Mouse (Mus musculus) neural tube, embryonic 15.5 days (tissue): ENCODE measurements at regions not wholly inside any gene's neighbourhood (a gene's known extent, or its start where the extent isn't known, plus 50 kb on each side); places are given as distances from the start of the nearest gene placed in this dataset.

Experiments
- ATAC-seq: fragments of 200-750 bp; cut with Nextera tagmentation; 2 replicates; pipeline ENCODE4 v1.8.0; 2017; ENCODE audit warnings: mild to moderate bottlenecking, moderate TSS enrichment, moderate library complexity; ENCODE audit not compliant: low FRiP score
- H3K27ac ChIP-seq: fragments of 300-500 bp; sonication (generic); replicated peaks from 2 replicates; pipeline ENCODE4 v1.5.1; 2015; ENCODE audit warnings: mild to moderate bottlenecking, inconsistent platforms
- H3K27me3 ChIP-seq: fragments of 300-500 bp; sonication (generic); replicated peaks from 2 replicates; pipeline ENCODE4 v1.6.1; 2015; ENCODE audit warnings: inconsistent platforms
- H3K36me3 ChIP-seq: fragments of 300-500 bp; sonication (generic); 2 replicates; pipeline ENCODE4 v1.6.1; 2015; ENCODE audit warnings: inconsistent platforms
- H3K4me1 ChIP-seq: fragments of 300-500 bp; sonication (generic); 2 replicates; pipeline ENCODE4 v1.6.1; 2015; ENCODE audit warnings: inconsistent platforms
- H3K4me2 ChIP-seq: fragments of 300-500 bp; sonication (generic); 2 replicates; pipeline ENCODE4 v1.6.1; 2015; ENCODE audit warnings: inconsistent platforms, mild to moderate bottlenecking, moderate library complexity
- H3K4me3 ChIP-seq: fragments of 300-500 bp; sonication (generic); replicated peaks from 2 replicates; pipeline ENCODE4 v1.5.1; 2015; ENCODE audit warnings: mild to moderate bottlenecking, inconsistent platforms
- H3K9ac ChIP-seq: fragments of 300-500 bp; sonication (generic); replicated peaks from 2 replicates; pipeline ENCODE4 v1.6.1; 2015; ENCODE audit warnings: mild to moderate bottlenecking, inconsistent platforms
- H3K9me3 ChIP-seq: fragments of 300-500 bp; sonication (generic); replicated peaks from 2 replicates; pipeline ENCODE4 v1.6.1; 2016; ENCODE audit warnings: inconsistent platforms
- WGBS: fragments of 180-500 bp; shearing (Covaris S2); methylation state at CpG from one replicate; pipeline ENCODE4 v1.1.7; 2015; ENCODE audit warnings: mixed read lengths; 5-methylcytosine and 5-hydroxymethylcytosine counted together

DNA sequence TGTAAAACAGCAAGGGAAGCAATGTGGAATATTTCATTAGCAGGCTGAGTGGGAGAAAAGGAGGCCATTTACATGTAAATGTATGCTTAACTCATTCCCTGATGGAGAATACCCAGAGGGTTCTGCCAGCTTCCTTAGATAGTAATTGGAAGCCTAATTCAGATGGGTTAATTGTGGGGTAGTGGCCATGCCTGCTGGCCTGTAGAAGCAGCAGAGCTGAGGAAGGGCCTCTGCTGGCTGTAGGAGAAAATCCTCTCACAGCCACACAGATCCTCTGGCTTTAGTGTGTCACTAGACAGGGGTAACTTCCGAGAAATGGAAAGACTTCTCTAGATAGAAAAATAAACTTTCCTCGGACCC lies 1588.7 kb upstream of the Got2 start:
- no peak overlapping the region for H3K27ac ChIP-seq
- no peak for ATAC-seq

DNA sequence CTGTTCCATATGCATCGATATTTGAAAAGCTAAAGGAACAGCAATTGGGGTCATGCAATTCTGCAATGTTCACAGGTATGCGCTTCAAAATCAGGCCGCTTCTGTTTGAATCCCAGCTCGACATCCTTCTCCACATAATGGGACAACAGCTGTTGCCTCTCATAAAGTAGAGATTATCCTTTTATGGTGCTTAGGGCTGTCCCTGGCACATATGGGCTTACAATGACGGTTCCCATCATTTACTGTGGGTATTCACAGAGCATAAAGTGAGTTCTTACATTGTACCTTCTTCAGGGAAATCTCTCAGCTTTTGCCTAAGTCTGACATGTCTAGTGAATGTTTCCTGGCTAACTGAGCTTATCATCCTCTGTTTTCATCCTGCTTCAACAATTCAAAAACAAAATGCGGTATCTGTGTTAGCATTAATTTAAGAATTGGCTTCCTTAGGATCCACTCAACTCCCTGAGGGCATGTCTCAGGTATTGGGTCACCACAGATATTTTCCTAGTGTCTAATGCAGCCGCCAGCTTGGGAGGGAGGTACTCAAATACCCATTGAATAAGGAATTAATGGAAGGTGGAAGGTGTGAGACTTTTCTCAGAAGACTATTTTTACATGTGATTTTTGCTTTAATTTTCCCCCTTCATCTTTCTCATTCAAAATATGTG lies 1588.2 kb upstream of the Got2 start:
- no peak for ATAC-seq
- H3K9ac ChIP-seq: no peak overlapping the region
- H3K4me1 ChIP-seq: peaks cover 11% of the 10 kb centered on the region; the same call in 1 of the 2 replicates
- H3K27me3 ChIP-seq: no peaks in the 10 kb centered on the region
- no peaks in the 10 kb centered on the region for H3K9me3 ChIP-seq
- no peak overlapping the region for H3K4me2 ChIP-seq
- no peaks in the 10 kb centered on the region for H3K36me3 ChIP-seq
- WGBS: 31% methylated on average over 7 of the region's 7 CpGs
- H3K27ac ChIP-seq: no peak overlapping the region
- H3K4me3 ChIP-seq: no peak overlapping the region

More for the DNA sequence above, 1588.7 kb upstream of the Got2 start:
- Histone ChIP-seq H3K4me1 (peaks cover 11% of the 10 kb centered on the region; the same call in 1 of the 2 replicates), H3K9ac (no peak overlapping the region), H3K27me3 (no peaks in the 10 kb centered on the region), H3K4me2 (no peak overlapping the region), H3K4me3 (no peak overlapping the region), H3K9me3 (no peaks in the 10 kb centered on the region), H3K36me3 (no peaks in the 10 kb centered on the region)
- 58% methylated on average over 2 of the region's 2 CpGs for WGBS

DNA sequence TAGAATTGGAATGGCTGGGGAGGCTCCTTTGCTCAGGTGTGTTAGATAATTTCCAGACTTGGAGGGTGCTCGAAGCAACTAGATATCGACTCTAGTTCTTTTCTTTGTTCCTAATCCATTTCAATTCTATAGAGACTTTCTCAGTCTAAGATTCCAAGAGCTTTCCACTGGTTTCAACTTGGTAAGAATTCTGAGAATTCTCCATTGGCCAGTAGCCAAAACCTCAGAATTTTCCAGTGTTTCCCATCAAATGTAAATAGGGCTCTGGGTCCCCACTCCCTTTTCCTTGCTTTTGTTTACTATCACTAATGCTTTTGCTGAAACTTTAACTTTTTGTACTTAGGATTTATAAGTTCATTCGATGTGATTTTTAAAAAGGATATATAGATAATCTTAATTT lies 1585.0 kb upstream of the Got2 start:
- WGBS: 89% methylated on average over 3 of the region's 3 CpGs
- ATAC-seq: no peak
- no peaks in the 10 kb centered on the region for H3K36me3 ChIP-seq

DNA sequence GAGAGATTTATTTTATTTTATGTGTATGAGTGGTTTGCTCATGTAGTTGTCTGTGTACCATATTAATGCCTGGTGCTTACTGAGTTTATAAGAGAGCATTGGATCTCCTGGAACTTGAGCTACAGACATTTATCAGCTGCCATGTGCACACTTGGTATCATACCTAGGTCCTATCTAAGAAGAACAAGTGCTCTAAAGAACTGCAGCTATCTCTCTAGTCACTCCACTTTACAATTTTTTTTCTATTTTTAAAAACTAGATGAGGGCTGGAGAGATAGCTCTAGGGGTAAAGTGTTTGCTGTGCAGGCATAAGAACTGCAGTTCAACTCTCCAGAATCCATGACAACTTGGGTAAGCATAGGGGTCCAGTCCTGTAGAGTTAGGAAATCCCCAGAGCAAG lies 1573.1 kb upstream of the Got2 start:
- H3K36me3 ChIP-seq: no peaks in the 10 kb centered on the region
- no peaks in the 10 kb centered on the region for H3K4me1 ChIP-seq
- H3K9ac ChIP-seq: no peak overlapping the region
- no peak overlapping the region for H3K27ac ChIP-seq
- H3K4me2 ChIP-seq: no peak overlapping the region
- no peaks in the 10 kb centered on the region for H3K27me3 ChIP-seq
- H3K4me3 ChIP-seq: no peak overlapping the region
- no peaks in the 10 kb centered on the region for H3K9me3 ChIP-seq
- no peak for ATAC-seq

More for the DNA sequence above, 1585.0 kb upstream of the Got2 start:
- Histone ChIP-seq H3K9me3 (no peaks in the 10 kb centered on the region), H3K27ac (no peak overlapping the region), H3K4me2 (no peak overlapping the region), H3K9ac (no peak overlapping the region), H3K4me3 (no peak overlapping the region), H3K4me1 (peaks cover 11% of the 10 kb centered on the region; the same call in 1 of the 2 replicates), H3K27me3 (no peaks in the 10 kb centered on the region)

DNA sequence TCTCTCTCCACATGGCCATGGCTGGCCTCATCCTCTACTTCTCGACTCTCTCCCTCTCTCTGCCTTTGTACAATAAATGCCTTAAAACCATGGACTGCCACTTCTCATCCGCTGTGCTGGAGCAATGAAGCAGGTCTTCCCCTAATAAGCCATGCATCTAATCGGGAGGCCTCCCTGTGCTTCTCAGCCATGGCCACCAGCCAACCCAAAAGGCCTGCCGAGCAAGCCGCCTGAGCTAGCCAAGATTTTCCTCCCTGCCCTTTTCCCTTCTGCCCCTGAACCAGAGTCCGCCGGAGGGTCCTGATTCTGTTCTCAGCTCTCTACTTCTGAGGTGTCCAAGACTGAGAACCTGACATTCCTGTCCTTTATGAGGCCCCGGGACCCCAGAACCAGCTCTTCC lies 1559.3 kb upstream of the Got2 start:
- Histone ChIP-seq H3K27me3 (no peaks in the 10 kb centered on the region), H3K27ac (no peak overlapping the region), H3K4me3 (no peak overlapping the region), H3K4me1 (no peaks in the 10 kb centered on the region), H3K36me3 (no peaks in the 10 kb centered on the region), H3K9ac (no peak overlapping the region), H3K9me3 (no peaks in the 10 kb centered on the region), H3K4me2 (no peak overlapping the region)
- WGBS: 87% methylated on average over 8 of the region's 8 CpGs
- ATAC-seq: no peak

DNA sequence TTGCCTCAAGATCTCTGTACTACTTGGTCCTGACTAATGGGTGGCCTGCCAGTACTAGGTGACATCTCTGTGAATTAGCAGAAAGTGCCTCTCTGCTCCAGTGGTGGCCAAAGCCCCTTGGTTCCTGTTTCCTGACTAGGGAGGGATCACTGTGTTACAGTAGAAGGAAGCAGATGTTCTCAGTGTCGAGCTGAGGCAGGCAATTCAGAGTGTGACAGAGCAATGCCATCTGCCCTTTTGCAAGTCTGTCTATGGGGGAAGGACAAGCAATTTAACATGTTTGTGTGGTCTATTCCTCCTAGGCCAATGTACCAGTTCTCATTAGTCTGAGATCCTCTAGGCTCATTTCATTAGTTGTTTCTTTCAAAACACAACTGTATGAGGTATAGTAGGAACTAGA lies 1553.1 kb upstream of the Got2 start:
- Histone ChIP-seq H3K9ac (no peak overlapping the region), H3K9me3 (no peaks in the 10 kb centered on the region), H3K27ac (no peak overlapping the region), H3K4me3 (no peak overlapping the region), H3K4me2 (no peak overlapping the region), H3K4me1 (no peaks in the 10 kb centered on the region), H3K36me3 (no peaks in the 10 kb centered on the region), H3K27me3 (no peaks in the 10 kb centered on the region)
- 43% methylated on average over 1 of the region's 1 CpGs for WGBS
- no peak for ATAC-seq

DNA sequence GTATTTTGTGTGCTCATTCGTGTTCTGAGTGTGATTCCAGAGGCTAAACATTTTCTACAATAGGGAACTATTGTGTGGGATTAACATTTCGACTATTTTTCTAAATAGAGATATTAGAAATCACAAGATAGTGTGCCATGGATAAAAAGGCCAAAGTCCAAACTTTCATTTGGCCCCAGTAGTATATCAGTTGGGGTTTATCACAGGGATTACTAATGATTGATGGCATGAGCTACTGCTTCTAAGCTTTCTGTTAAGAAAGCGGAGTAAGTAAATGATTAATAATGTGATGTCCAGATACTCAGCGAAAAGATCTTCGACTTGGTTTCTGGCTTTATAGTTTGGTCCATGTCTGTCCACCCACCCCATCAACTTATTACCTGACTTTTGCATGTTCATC lies 1545.2 kb upstream of the Got2 start:
- Histone ChIP-seq H3K4me2 (no peak overlapping the region), H3K4me1 (no peaks in the 10 kb centered on the region), H3K36me3 (no peaks in the 10 kb centered on the region), H3K4me3 (no peak overlapping the region), H3K9ac (no peak overlapping the region), H3K27me3 (no peaks in the 10 kb centered on the region), H3K27ac (no peak overlapping the region), H3K9me3 (no peaks in the 10 kb centered on the region)
- WGBS: 90% methylated on average over 5 of the region's 5 CpGs
- ATAC-seq: no peak

DNA sequence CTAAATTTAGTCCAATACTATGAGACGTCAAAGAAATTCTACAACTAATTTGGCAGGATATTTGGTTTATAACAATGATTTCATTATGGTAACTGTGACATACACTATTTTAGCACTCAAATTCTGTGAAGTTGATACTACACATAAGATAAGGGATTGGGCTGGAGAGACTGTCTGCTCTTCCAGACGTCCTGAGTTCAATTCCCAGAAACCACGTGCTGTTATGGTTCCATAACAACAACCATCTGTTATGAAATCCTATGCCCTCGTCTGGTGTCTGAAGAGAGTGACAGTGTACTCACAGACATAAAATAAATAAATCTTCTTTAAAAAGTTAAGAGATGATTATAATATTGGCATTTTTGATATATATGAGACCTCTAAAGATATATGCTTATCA lies 1543.1 kb upstream of the Got2 start:
- Histone ChIP-seq H3K4me3 (no peak overlapping the region), H3K27ac (no peak overlapping the region), H3K9me3 (no peaks in the 10 kb centered on the region), H3K27me3 (no peaks in the 10 kb centered on the region), H3K4me1 (no peaks in the 10 kb centered on the region), H3K9ac (no peak overlapping the region), H3K4me2 (no peak overlapping the region), H3K36me3 (no peaks in the 10 kb centered on the region)
- no peak for ATAC-seq
- 86% methylated on average over 4 of the region's 4 CpGs for WGBS

DNA sequence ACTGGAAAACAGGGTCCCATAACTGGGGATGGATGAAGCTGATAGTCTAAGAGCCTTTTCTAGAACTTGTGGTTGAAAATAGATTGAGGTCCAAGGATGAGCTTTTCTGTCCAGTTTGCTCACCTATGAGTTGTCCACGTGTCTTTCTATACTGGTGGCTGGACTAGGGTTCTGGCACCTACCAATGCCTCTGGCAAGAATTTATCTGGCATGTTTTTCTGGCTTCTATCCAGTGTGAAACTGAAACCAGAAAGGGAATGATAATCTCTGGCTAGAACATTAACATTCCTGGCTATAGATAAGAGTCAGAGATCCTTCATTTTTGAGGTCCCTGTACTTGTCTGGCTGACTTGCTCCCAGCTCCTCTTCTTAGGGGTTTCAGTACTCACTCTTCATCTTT lies 1534.0 kb upstream of the Got2 start:
- Histone ChIP-seq H3K4me1 (no peaks in the 10 kb centered on the region), H3K4me3 (no peak overlapping the region), H3K27me3 (no peaks in the 10 kb centered on the region), H3K36me3 (no peaks in the 10 kb centered on the region), H3K4me2 (no peak overlapping the region), H3K9me3 (no peaks in the 10 kb centered on the region), H3K9ac (no peak overlapping the region), H3K27ac (no peak overlapping the region)
- no peak for ATAC-seq
- 97% methylated on average over 1 of the region's 1 CpGs for WGBS

DNA sequence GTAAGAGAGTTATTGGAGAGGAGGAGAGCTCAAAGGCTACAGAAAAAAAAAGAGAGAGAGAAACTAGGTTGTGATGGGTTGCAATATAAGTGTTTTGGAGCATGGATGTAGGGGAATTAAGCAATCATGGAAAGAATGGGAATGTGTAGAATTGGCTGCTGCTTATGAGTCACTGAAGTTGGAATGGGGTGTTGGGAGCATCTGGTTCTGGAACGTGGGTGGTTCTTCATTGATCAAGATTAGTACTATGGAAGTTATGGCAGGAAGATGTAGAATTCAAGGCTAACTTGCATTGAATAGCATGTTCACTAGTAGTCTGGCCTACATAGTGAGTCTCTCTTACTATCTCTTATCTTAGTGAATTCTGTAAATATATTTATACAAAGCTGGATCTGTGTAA lies 1526.4 kb upstream of the Got2 start:
- no peak for ATAC-seq
- 85% methylated on average over 1 of the region's 1 CpGs for whole genome bisulfite sequencing

DNA sequence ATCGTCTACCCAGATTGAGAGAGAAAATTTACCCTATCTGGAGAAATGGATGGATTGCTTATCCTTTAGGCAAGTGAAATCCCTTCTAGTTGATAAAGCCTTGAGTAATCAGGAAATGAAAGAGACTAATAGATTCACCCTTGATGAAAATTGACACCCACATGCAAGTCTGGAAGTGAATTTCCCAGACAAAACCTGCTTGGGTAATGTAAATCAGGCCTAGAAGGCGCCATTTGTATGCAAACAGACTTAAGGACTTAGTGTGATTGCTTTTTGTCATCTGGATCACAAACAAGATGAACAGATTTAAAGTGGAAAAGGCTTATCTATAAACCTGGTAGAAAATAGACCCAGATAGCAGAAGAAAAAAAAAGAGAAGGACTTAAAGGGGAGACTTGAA lies 1515.0 kb upstream of the Got2 start:
- WGBS: 73% methylated on average over 2 of the region's 2 CpGs

More for the DNA sequence above, 1526.4 kb upstream of the Got2 start:
- H3K4me3 ChIP-seq: no peak overlapping the region
- H3K36me3 ChIP-seq: no peaks in the 10 kb centered on the region
- H3K9ac ChIP-seq: no peak overlapping the region
- no peak overlapping the region for H3K4me2 ChIP-seq
- no peak overlapping the region for H3K27ac ChIP-seq
- H3K9me3 ChIP-seq: no peaks in the 10 kb centered on the region
- H3K27me3 ChIP-seq: no peaks in the 10 kb centered on the region
- H3K4me1 ChIP-seq: no peaks in the 10 kb centered on the region

DNA sequence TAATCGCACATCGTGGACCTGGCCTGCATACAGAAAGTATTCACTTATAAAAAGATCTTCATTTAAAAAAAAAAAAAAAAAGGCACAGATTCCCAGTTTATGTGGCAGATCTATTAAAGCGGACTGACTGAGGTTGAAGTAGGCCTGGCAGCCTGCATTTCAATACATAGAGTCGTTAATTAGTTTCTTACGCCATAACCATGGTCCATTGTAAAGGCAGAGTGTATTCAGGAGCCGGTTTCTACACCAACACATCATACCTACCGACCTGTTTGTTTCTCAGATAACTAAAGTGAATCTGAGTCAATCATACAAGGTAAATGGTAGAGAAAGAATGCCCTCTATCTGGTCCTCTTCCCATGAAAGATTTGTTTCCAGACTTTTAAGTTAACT lies 1509.0 kb upstream of the Got2 start:
- no peak overlapping the region for H3K4me2 ChIP-seq
- no peaks in the 10 kb centered on the region for H3K27me3 ChIP-seq
- no peak overlapping the region for H3K4me3 ChIP-seq
- H3K9ac ChIP-seq: no peak overlapping the region
- H3K27ac ChIP-seq: no peak overlapping the region
- no peak for ATAC-seq
- no peaks in the 10 kb centered on the region for H3K36me3 ChIP-seq
- H3K9me3 ChIP-seq: no peaks in the 10 kb centered on the region
- 14% methylated on average over 7 of the region's 7 CpGs for WGBS
- H3K4me1 ChIP-seq: peaks cover 7% of the 10 kb centered on the region

More for the DNA sequence above, 1515.0 kb upstream of the Got2 start:
- Histone ChIP-seq H3K4me2 (no peak overlapping the region), H3K36me3 (no peaks in the 10 kb centered on the region), H3K27ac (no peak overlapping the region), H3K4me3 (no peak overlapping the region), H3K9ac (no peak overlapping the region), H3K9me3 (no peaks in the 10 kb centered on the region), H3K4me1 (no peaks in the 10 kb centered on the region), H3K27me3 (no peaks in the 10 kb centered on the region)
- ATAC-seq: no peak
